Mouse (Mus musculus) adrenal gland, adult 18-20 months (tissue): Measurements from ENCODE around the gene Txndc11. TPM values are rescaled to one million over a fixed set of nuclear protein-coding genes. Genes with fewer than 3 reads are reported as not detected.

ENCODE experiments used
- DNase-seq, 2 experiments: peaks; one replicate each; pipeline ENCODE4 v3.0.0; 2021 to 2022; ENCODE audit warnings: low spot score in 2 of 2
- total RNA-seq, 2 experiments: library from RNA; stranded (reverse); gene quantifications; 1 replicate in 1 of 2; 2 replicates in 1 of 2; pipeline ENCODE4 v1.2.3; 2021

Gene Txndc11
- total RNA-seq, 2 experiments from 2014 or later = 39.4 to 56.6 TPM

GRCm38 (mm10) chr16:11066029-11066832 lies 68.2 kb downstream of the Txndc11 start, which contains the start of gene Litaf:
TSS of gene Litaf (minus strand) at chr16:11066157.
- peak; percentile 95 to 97 for DNase-seq

- no peak for DNase-seq
Measured at GRCm38 (mm10) chr16:11065431-11065830, 69.0 kb downstream of the Txndc11 start.

GRCm38 (mm10) chr16:11064742-11065141 lies 69.7 kb downstream of the Txndc11 start:
- DNase-seq = no peak

GRCm38 (mm10) chr16:11064341-11064740 lies 70.1 kb downstream of the Txndc11 start:
- DNase-seq = no peak

GRCm38 (mm10) chr16:11062794-11063721 lies 71.4 kb downstream of the Txndc11 start:
- peak; percentile 48 to 70 for DNase-seq

- no peak for DNase-seq
Measured at GRCm38 (mm10) chr16:11060645-11061044, 73.8 kb downstream of the Txndc11 start, which contains the start of gene Snn. TSS of gene Snn (plus strand) at chr16:11060945.

- DNase-seq = no peak
Measured at GRCm38 (mm10) chr16:11055916-11056315, 78.5 kb downstream of the Txndc11 start.

GRCm38 (mm10) chr16:11054871-11055270 lies 79.6 kb downstream of the Txndc11 start:
- DNase-seq = no peak

GRCm38 (mm10) chr16:11054409-11054808 lies 80.0 kb downstream of the Txndc11 start:
- no peak for DNase-seq

- no peak for DNase-seq
Measured at GRCm38 (mm10) chr16:11051134-11051533, 83.3 kb downstream of the Txndc11 start.

- DNase-seq = no peak
Measured at GRCm38 (mm10) chr16:11050226-11050625, 84.2 kb downstream of the Txndc11 start.

GRCm38 (mm10) chr16:11047130-11047529 lies 87.3 kb downstream of the Txndc11 start:
- no peak for DNase-seq

- no peak for DNase-seq
Measured at GRCm38 (mm10) chr16:11046437-11046836, 88.0 kb downstream of the Txndc11 start.

GRCm38 (mm10) chr16:11043239-11043638 lies 91.2 kb downstream of the Txndc11 start:
- DNase-seq = no peak

GRCm38 (mm10) chr16:11040603-11041002 lies 93.8 kb downstream of the Txndc11 start:
- DNase-seq = no peak

- DNase-seq = peak; percentile 61 to 75
Measured at GRCm38 (mm10) chr16:11035790-11036431, 98.5 kb downstream of the Txndc11 start.

- DNase-seq = no peak
Measured at GRCm38 (mm10) chr16:11035273-11035672, 99.2 kb downstream of the Txndc11 start.

GRCm38 (mm10) chr16:11034193-11034803 lies 100.2 kb downstream of the Txndc11 start:
- DNase-seq = peak; percentile 80 to 85

- no peak for DNase-seq
Measured at GRCm38 (mm10) chr16:11031320-11031719, 103.1 kb downstream of the Txndc11 start.

GRCm38 (mm10) chr16:11030844-11031243 lies 103.6 kb downstream of the Txndc11 start:
- no peak for DNase-seq

GRCm38 (mm10) chr16:11028206-11028605 lies 106.2 kb downstream of the Txndc11 start:
- DNase-seq = no peak
